Comparison of ENCODE assay signal across 15 mouse cellular contexts in genomic region chr6:48497521-48497920, GRCm38 (mm10). TPM values are rescaled to one million over a fixed set of nuclear protein-coding genes. Genes with fewer than 3 reads are reported as not detected.
"Had no signal": no experiment of that assay in that cellular context is flagged by ENCODE, and none has a peak within 500 bp of the region (broad histone marks: within the 10 kb centered on the region; RNA-seq: fewer than 3 reads in every experiment).

No protein-coding gene starts in this region.

- H3K9me3 ChIP-seq: limb, embryonic 12.5 days; liver, embryonic 15.5 days; midbrain, embryonic 10.5 days; neural tube, embryonic 15.5 days had no signal

- H3K27ac ChIP-seq: kidney, postnatal 0 days; layer of hippocampus, adult 2 months; limb, embryonic 12.5 days; liver, embryonic 15.5 days; midbrain, embryonic 10.5 days; neural tube, embryonic 15.5 days had no signal

- H3K4me1 ChIP-seq: limb, embryonic 12.5 days; liver, embryonic 15.5 days; neural tube, embryonic 15.5 days had no signal

- H3K4me3 ChIP-seq: layer of hippocampus, adult 2 months; limb, embryonic 12.5 days; liver, embryonic 15.5 days; midbrain, embryonic 10.5 days; myocyte; neural tube, embryonic 15.5 days had no signal

- H3K9ac ChIP-seq: limb, embryonic 12.5 days; liver, embryonic 15.5 days; neural tube, embryonic 15.5 days had no signal

- H3K36me3 ChIP-seq: limb, embryonic 12.5 days; liver, embryonic 15.5 days; midbrain, embryonic 10.5 days; neural tube, embryonic 15.5 days had no signal

- H3K4me2 ChIP-seq: limb, embryonic 12.5 days; liver, embryonic 15.5 days; neural tube, embryonic 15.5 days had no signal

- DNase-seq: lung, adult 2 months; lung, postnatal 4 days; midbrain, embryonic 14.5 days; right cerebral cortex, adult 18-20 months; right cerebral cortex, postnatal 25 days; thymus, postnatal 4 days had no signal

- ATAC-seq: lung, postnatal 0 days had no signal

- H3K27me3 ChIP-seq: liver, embryonic 15.5 days; neural tube, embryonic 15.5 days had no signal

RNA-seq across cellular contexts. Expression of gene Sspo, which starts 49.5 kb away (rescaled TPM):
- total RNA-seq: megakaryocyte, adult 5-6 weeks had no signal
